Mouse (Mus musculus) embryo, embryonic 10 days (tissue): Measurements from ENCODE around the gene B4galnt1.
"Not testable (repeated sequence)": the region's sequence is repeated elsewhere in the genome, so short reads cannot be mapped to it uniquely, and the experiment has no call there.

Experiments
- DNase-seq: peaks from one replicate; pipeline ENCODE4 v3.0.0-alpha.2; 2015; ENCODE audit warnings: low spot score

B4galnt1 gene

GRCm38 (mm10) chr10:127143228-127143627 is 21.8 kb upstream of the B4galnt1 start:
- DNase-seq, result no peak

GRCm38 (mm10) chr10:127144536-127144935 is 20.5 kb upstream of the B4galnt1 start:
- no peak for DNase-seq

- DNase-seq, result no peak
Measured at GRCm38 (mm10) chr10:127145303-127145702, 19.7 kb upstream of the B4galnt1 start.

- DNase-seq, result no peak
Measured at GRCm38 (mm10) chr10:127147135-127147534, 17.9 kb upstream of the B4galnt1 start.

GRCm38 (mm10) chr10:127150471-127150872 is 14.6 kb upstream of the B4galnt1 start:
- DNase-seq, result no peak

GRCm38 (mm10) chr10:127151233-127151632 is 13.8 kb upstream of the B4galnt1 start:
- DNase-seq, result not testable (repeated sequence)

GRCm38 (mm10) chr10:127152556-127152955 is 12.5 kb upstream of the B4galnt1 start:
- not testable (repeated sequence) for DNase-seq

GRCm38 (mm10) chr10:127153323-127153722 is 11.7 kb upstream of the B4galnt1 start:
- DNase-seq, result no peak

GRCm38 (mm10) chr10:127154241-127154640 is 10.8 kb upstream of the B4galnt1 start:
- DNase-seq, result no peak

- no peak for DNase-seq
Measured at GRCm38 (mm10) chr10:127154652-127155051, 10.4 kb upstream of the B4galnt1 start.

GRCm38 (mm10) chr10:127156089-127156488 is 8.9 kb upstream of the B4galnt1 start:
- DNase-seq, result no peak

GRCm38 (mm10) chr10:127156511-127156910 is 8.5 kb upstream of the B4galnt1 start:
- DNase-seq, result no peak

- DNase-seq, result no peak
Measured at GRCm38 (mm10) chr10:127158471-127158870, 6.6 kb upstream of the B4galnt1 start.

- no peak for DNase-seq
Measured at GRCm38 (mm10) chr10:127160081-127160480, 4.9 kb upstream of the B4galnt1 start.

- DNase-seq, result no peak
Measured at GRCm38 (mm10) chr10:127160728-127161127, 4.3 kb upstream of the B4galnt1 start.

GRCm38 (mm10) chr10:127162771-127163261 is 2.2 kb upstream of the B4galnt1 start:
- DNase-seq, result not testable (repeated sequence)

- DNase-seq, result no peak
Measured at GRCm38 (mm10) chr10:127164190-127164589, 835 bp upstream of the B4galnt1 start.

GRCm38 (mm10) chr10:127165354-127165653 is 279 bp downstream of the B4galnt1 start:
- no peak for DNase-seq

GRCm38 (mm10) chr10:127165654-127166403 is 804 bp downstream of the B4galnt1 start:
- peak; percentile 57 for DNase-seq

- DNase-seq, result peak; percentile 54
Measured at GRCm38 (mm10) chr10:127166404-127166715, 1.3 kb downstream of the B4galnt1 start.

- DNase-seq, result no peak
Measured at GRCm38 (mm10) chr10:127166771-127167613, 2.0 kb downstream of the B4galnt1 start.

- no peak for DNase-seq
Measured at GRCm38 (mm10) chr10:127167614-127168192, 2.7 kb downstream of the B4galnt1 start.

GRCm38 (mm10) chr10:127170002-127170401 is 5.0 kb downstream of the B4galnt1 start:
- DNase-seq, result peak; percentile 74
